Mouse (Mus musculus): ENCODE measurements at regions not wholly inside any gene's neighbourhood (a gene's known extent, or its start where the extent isn't known, plus 50 kb on each side); places are given as distances from the start of the nearest gene placed in this dataset.
A peak's percentile ranks its signal among the peaks of the same experiment; 100 is the strongest.

GRCm38 (mm10) chr5:33548800-33549199 lies 80.6 kb downstream of the Fam53a start:
- no peak for DNase-seq

- DNase-seq: peak; percentile 73
These were observed 86.1 kb downstream of the Fam53a start for GRCm38 (mm10) chr5:33543372-33543771.

- DNase-seq: no peak
These were observed 86.8 kb downstream of the Fam53a start for GRCm38 (mm10) chr5:33542643-33543042.

- no peak for DNase-seq
These were observed 87.4 kb downstream of the Fam53a start for GRCm38 (mm10) chr5:33542000-33542554.

- DNase-seq: no peak
These were observed 89.2 kb downstream of the Fam53a start for GRCm38 (mm10) chr5:33540259-33540658.

- DNase-seq: no peak
These were observed 92.0 kb downstream of the Fam53a start for GRCm38 (mm10) chr5:33537429-33537828.

- DNase-seq: no peak
These were observed 92.4 kb downstream of the Fam53a start for GRCm38 (mm10) chr5:33537017-33537416.

- DNase-seq: no peak
These were observed 93.2 kb downstream of the Fam53a start for GRCm38 (mm10) chr5:33536261-33536660.

GRCm38 (mm10) chr5:33535145-33536010 lies 94.1 kb downstream of the Fam53a start:
- no peak for DNase-seq

- DNase-seq: no peak
These were observed 95.1 kb downstream of the Fam53a start for GRCm38 (mm10) chr5:33534345-33534744.

GRCm38 (mm10) chr5:33533185-33533584 lies 96.2 kb downstream of the Fam53a start:
- DNase-seq: no peak

- no peak for DNase-seq
These were observed 97.5 kb upstream of the Nkx1-1 start for GRCm38 (mm10) chr5:33531263-33531662.

GRCm38 (mm10) chr5:33529771-33530170 lies 96.0 kb upstream of the Nkx1-1 start:
- DNase-seq: no peak

GRCm38 (mm10) chr5:33528971-33529670 lies 95.3 kb upstream of the Nkx1-1 start:
- no peak for DNase-seq

- no peak for DNase-seq
These were observed 94.0 kb upstream of the Nkx1-1 start for GRCm38 (mm10) chr5:33527750-33528149.

GRCm38 (mm10) chr5:33527316-33527715 lies 93.5 kb upstream of the Nkx1-1 start:
- DNase-seq: no peak

GRCm38 (mm10) chr5:33521951-33522742 lies 88.4 kb upstream of the Nkx1-1 start:
- no peak for DNase-seq

- no peak for DNase-seq
These were observed 87.1 kb upstream of the Nkx1-1 start for GRCm38 (mm10) chr5:33520856-33521255.

- DNase-seq: no peak
These were observed 85.6 kb upstream of the Nkx1-1 start for GRCm38 (mm10) chr5:33519394-33519793.

- DNase-seq: no peak
These were observed 85.1 kb upstream of the Nkx1-1 start for GRCm38 (mm10) chr5:33518860-33519259.

- no peak for DNase-seq
These were observed 83.8 kb upstream of the Nkx1-1 start for GRCm38 (mm10) chr5:33517625-33518024.

GRCm38 (mm10) chr5:33516211-33516610 lies 82.4 kb upstream of the Nkx1-1 start:
- DNase-seq: no peak
